Mouse (Mus musculus) lung, postnatal 0 days (tissue): Measurements from ENCODE around the gene Tmem129. TPM values are rescaled to one million over a fixed set of nuclear protein-coding genes. Genes with fewer than 3 reads are reported as not detected.

Experiments
- ATAC-seq: fragments of 200-750 bp; cut with Nextera tagmentation; 2 replicates; pipeline ENCODE4 v1.8.0; 2017; ENCODE audit warnings: moderate library complexity
- DNase-seq: peaks from one replicate; pipeline ENCODE4 v3.0.0-alpha.2; 2016; ENCODE audit warnings: low spot score
- H3K27ac ChIP-seq: fragments of 300-500 bp; sonication (generic); 2 replicates; pipeline ENCODE4 v1.5.1; 2014; ENCODE audit warnings: antibody characterized with exemption, mild to moderate bottlenecking, low read length, mixed read lengths
- H3K27me3 ChIP-seq: fragments of 300-500 bp; sonication (generic); replicated peaks from 2 replicates; pipeline ENCODE4 v1.6.1; 2014; ENCODE audit warnings: low read length, mixed read lengths; ENCODE audit not compliant: insufficient read depth
- H3K36me3 ChIP-seq: fragments of 300-500 bp; sonication (generic); 2 replicates; pipeline ENCODE4 v1.6.1; 2014; ENCODE audit warnings: low read length, mixed read lengths; ENCODE audit not compliant: insufficient read depth
- H3K4me1 ChIP-seq: fragments of 300-500 bp; sonication (generic); 2 replicates; pipeline ENCODE4 v1.6.1; 2014; ENCODE audit warnings: antibody characterized with exemption, low read depth, low read length, mixed read lengths; ENCODE audit not compliant: insufficient read depth
- H3K4me2 ChIP-seq: fragments of 300-500 bp; sonication (generic); replicated peaks from 2 replicates; pipeline ENCODE4 v1.6.1; 2014; ENCODE audit warnings: low read depth, mild to moderate bottlenecking, low read length, moderate library complexity, mixed read lengths
- H3K4me3 ChIP-seq: fragments of 300-500 bp; sonication (generic); 2 replicates; pipeline ENCODE4 v1.5.1; 2014; ENCODE audit warnings: low read depth, low read length
- H3K9ac ChIP-seq: fragments of 300-500 bp; sonication (generic); replicated peaks from 2 replicates; pipeline ENCODE4 v1.6.1; 2014; ENCODE audit warnings: low read depth, mild to moderate bottlenecking
- H3K9me3 ChIP-seq: fragments of 300-500 bp; sonication (generic); 2 replicates; pipeline ENCODE4 v1.6.1; 2016; ENCODE audit warnings: low read length, mixed read lengths
- CTCF ChIP-seq: IDR thresholded peaks from 2 replicates; pipeline ENCODE4 v1.5.1; 2016; ENCODE audit warnings: antibody characterized with exemption, mild to moderate bottlenecking
- EP300 ChIP-seq: IDR thresholded peaks from 2 replicates; pipeline ENCODE4 v1.6.1; 2016; ENCODE audit warnings: antibody characterized with exemption, mild to moderate bottlenecking, control low read depth
- WGBS: fragments of 180-500 bp; shearing (Covaris S2); extraction: QIAGEN DNeasy Blood & Tissue Kit; methylation state at CpG from one replicate; pipeline ENCODE4 v1.1.7; 2014; 5-methylcytosine and 5-hydroxymethylcytosine counted together
- polyA plus RNA-seq: library from polyadenylated mRNA; unstranded; fragments of >200 nt; fragmentation: Nextera tagmentation; extraction: Ambion mirVana; gene quantifications from 2 replicates; pipeline ENCODE4 v1.2.1, GENCODE M21; 2015

The Tmem129 gene
- polyA plus RNA-seq, 1 experiment from 2014 or later: 25.1 TPM

DNA sequence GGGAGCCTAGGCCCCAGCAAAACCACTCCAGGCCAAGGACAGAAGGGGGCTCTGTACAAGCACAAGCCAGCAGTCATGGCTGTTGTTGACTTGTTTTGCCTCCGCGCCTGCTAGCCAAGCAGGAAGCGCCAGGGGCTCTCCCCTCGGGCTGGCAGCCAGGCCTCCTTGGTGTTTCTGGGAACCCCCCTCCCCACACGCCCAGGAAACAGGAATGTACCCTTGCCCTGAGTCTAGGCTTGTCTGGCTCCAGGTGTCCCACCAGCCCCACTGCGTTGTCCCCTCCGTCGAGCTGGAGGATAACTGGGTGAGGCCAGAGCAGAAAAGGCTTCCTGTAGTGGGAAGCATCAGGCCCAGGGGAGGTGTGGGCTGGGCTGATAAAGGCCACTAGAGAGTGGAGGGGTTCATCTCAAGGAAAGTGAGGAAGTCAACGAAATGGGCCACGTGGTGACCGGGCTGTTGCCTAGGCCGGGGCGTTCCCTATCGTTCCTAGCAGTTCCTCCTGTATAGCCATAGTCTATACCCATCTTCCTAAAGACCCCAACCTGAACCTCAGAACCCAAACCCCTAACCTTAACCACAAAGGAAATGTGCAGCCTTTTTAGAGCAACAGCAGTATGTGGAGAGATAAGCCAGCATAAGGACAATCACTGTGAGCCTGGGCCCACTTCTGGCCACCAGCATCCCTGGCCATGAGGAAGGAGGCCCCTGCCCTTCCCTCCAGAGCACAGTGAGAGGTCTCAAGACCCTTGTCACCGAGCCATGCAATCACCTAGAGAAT lies 23.6 kb upstream of the Tmem129 start:
- Histone ChIP-seq H3K4me1 (peaks cover 4% of the 10 kb centered on the region; the same call in 1 of the 2 replicates), H3K9me3 (no peaks in the 10 kb centered on the region), H3K36me3 (no peaks in the 10 kb centered on the region), H3K9ac (no peak overlapping the region), H3K4me2 (no peak overlapping the region), H3K27ac (no peak overlapping the region), H3K4me3 (no peak overlapping the region), H3K27me3 (no peaks in the 10 kb centered on the region)
- no peak for TF ChIP-seq EP300
- TF ChIP-seq CTCF: 0 out of 2 replicates have a peak, but pooled peaks have one; percentile 1
- 67% methylated on average over 15 of the region's 15 CpGs for WGBS
- no peak for ATAC-seq
- no peak for DNase-seq

DNA sequence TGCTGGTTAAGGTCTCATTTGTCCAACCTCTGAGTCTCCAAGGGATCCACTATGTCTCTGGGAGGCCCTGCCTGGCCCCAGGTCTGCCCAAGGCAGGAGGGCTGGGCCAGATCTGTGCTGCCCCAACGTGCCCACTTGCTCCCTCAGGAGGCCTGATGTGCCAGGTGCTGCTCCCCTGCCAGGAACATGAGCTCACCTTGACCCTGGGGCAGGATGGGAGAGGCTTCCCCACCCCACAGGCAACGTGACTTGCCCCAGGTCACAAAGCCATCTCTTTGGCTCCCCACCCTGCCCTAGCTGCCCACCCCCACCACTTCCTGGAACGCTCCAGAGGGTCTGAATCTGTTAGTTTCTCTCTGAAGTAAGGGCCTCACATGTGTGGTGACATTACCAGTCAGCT lies 22.8 kb upstream of the Tmem129 start:
- DNase-seq: no peak

DNA sequence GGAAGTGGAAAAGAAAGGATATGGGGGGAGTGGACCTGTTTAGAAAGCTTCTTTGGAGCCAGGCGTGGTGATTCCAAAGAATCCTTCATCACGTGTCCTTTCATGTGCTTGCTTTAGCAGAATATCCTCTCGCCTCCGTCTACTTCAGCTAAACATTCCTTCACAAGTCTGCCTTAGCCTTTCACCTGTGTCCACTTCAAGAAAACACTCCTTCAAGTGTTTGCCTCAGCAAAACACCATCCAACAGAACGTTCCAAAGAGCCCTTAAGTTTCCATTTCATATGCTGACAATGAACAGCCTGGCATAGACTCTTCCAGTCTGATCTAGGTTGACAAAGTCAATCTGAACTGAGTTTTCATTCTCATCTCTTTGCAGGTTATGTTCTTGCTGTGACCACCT lies 20.0 kb upstream of the Tmem129 start:
- TF ChIP-seq CTCF (no peak), EP300 (peak; percentile 79)
- no peak overlapping the region for H3K4me2 ChIP-seq
- no peaks in the 10 kb centered on the region for H3K36me3 ChIP-seq
- WGBS: 53% methylated on average over 5 of the region's 5 CpGs
- peak; percentile 88 for DNase-seq
- no peak overlapping the region for H3K9ac ChIP-seq
- H3K27ac ChIP-seq: peak overlapping the region; percentile 62; the same call in 1 of the 2 replicates
- no peaks in the 10 kb centered on the region for H3K4me1 ChIP-seq
- no peak overlapping the region for H3K4me3 ChIP-seq
- peak; percentile 84 for ATAC-seq
- no peaks in the 10 kb centered on the region for H3K9me3 ChIP-seq
- H3K27me3 ChIP-seq: no peaks in the 10 kb centered on the region

More for the DNA sequence above, 22.8 kb upstream of the Tmem129 start:
- Histone ChIP-seq H3K9ac (no peak overlapping the region), H3K4me3 (no peak overlapping the region), H3K27ac (no peak overlapping the region), H3K9me3 (no peaks in the 10 kb centered on the region), H3K36me3 (no peaks in the 10 kb centered on the region), H3K4me1 (peaks cover 4% of the 10 kb centered on the region; the same call in 1 of the 2 replicates), H3K4me2 (no peak overlapping the region), H3K27me3 (no peaks in the 10 kb centered on the region)
- TF ChIP-seq EP300 (no peak), CTCF (no peak; the same call in 1 of the 2 replicates)
- 60% methylated on average over 3 of the region's 3 CpGs for WGBS
- ATAC-seq: no peak

DNA sequence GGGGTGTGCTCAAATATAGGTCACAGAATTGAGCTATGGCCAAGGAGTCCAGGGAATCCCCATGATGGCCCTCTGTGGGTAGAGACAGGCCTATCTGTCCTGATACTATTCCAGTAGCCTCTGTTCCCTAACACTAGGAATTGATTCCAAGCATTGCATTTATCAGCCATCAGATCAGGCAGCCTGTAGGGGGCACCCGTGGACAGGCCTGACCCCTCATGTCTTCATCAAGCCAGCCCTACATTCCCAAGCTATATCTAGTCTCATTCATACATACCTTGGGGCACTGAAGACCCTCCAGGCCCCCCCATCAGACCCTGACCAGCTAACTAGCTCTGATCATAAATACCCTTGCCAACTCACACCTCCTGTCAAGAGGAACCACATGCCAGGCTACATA lies 17.7 kb upstream of the Tmem129 start:
- ATAC-seq (peak; percentile 30), DNase-seq (peak; percentile 74)
- H3K27ac ChIP-seq: no peak overlapping the region
- no peaks in the 10 kb centered on the region for H3K27me3 ChIP-seq
- H3K9me3 ChIP-seq: no peaks in the 10 kb centered on the region
- TF ChIP-seq EP300 (no peak), CTCF (peak; percentile 88)
- no peak overlapping the region for H3K4me2 ChIP-seq
- 0% methylated on average over 1 of the region's 1 CpGs for WGBS
- 0 out of 2 replicates have a peak, but pooled peaks cover 5% of the 10 kb centered on the region for H3K36me3 ChIP-seq
- H3K4me3 ChIP-seq: no peak overlapping the region
- H3K4me1 ChIP-seq: no peaks in the 10 kb centered on the region
- no peak overlapping the region for H3K9ac ChIP-seq

DNA sequence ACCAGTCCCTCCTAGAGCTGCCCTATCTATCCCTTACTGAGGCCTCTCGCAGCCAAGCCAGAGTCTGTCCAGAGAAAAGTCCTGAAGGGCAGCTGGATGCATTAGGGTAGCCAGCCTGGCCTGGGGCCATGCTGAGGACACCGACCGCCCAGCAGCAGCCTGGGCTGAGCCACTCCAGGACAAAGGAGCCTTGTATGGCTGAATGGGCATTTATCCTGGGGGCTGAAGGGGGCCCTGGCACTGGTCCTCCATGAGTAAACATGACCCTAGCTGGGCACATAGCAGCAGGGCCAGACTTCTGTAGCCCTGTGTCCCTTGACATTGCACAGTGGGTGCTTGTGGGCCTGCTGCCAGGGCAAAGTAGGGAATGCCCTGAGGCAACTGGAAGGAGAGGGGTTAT lies 16.2 kb upstream of the Tmem129 start:
- Histone ChIP-seq H3K27me3 (no peaks in the 10 kb centered on the region), H3K4me1 (no peaks in the 10 kb centered on the region), H3K27ac (no peak overlapping the region), H3K4me2 (no peak overlapping the region), H3K9ac (no peak overlapping the region), H3K36me3 (0 out of 2 replicates have a peak, but pooled peaks cover 5% of the 10 kb centered on the region), H3K4me3 (no peak overlapping the region), H3K9me3 (no peaks in the 10 kb centered on the region)
- DNase-seq (no peak), ATAC-seq (peak; percentile 16; the same call in 1 of the 2 replicates)
- TF ChIP-seq EP300: no peak
- TF ChIP-seq CTCF: no peak
- WGBS: 44% methylated on average over 3 of the region's 3 CpGs

DNA sequence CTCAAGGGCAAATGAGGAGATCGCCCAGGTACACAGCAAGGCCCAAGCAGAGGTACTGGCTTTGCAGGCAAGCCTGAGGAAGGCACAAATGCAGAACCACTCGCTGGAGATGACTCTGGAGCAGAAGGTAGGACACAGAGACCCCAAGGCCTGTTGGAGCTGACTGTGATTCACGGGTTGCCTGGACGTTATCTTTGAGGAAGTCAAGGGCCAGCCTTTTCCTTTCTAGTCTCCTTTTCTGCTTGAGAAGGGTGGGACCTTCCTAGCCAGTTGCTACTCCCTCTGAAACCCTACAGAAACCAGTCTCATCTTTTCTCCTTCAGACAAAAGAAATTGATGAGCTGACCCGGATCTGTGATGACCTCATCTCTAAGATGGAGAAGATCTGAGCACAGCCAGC lies 13.4 kb upstream of the Tmem129 start:
- TF ChIP-seq CTCF (no peak), EP300 (no peak)
- peaks cover 16% of the 10 kb centered on the region; the same call in 1 of the 2 replicates for H3K36me3 ChIP-seq
- DNase-seq (no peak), ATAC-seq (no peak)
- H3K4me3 ChIP-seq: no peak overlapping the region
- H3K27ac ChIP-seq: no peak overlapping the region
- no peaks in the 10 kb centered on the region for H3K4me1 ChIP-seq
- H3K9me3 ChIP-seq: no peaks in the 10 kb centered on the region
- 61% methylated on average over 5 of the region's 5 CpGs for WGBS
- H3K9ac ChIP-seq: no peak overlapping the region
- no peak overlapping the region for H3K4me2 ChIP-seq
- no peaks in the 10 kb centered on the region for H3K27me3 ChIP-seq
